Mouse (Mus musculus) embryonic fibroblast, embryonic 13.5 days (primary cell): Measurements from ENCODE around the gene Trim56.

Source experiments
- CTCF ChIP-seq: IDR thresholded peaks from 2 replicates; pipeline ENCODE4 v1.5.1; 2011; ENCODE audit warnings: mild to moderate bottlenecking, control low read depth, low read length, moderate library complexity, borderline replicate concordance; ENCODE audit not compliant: insufficient read depth
- POLR2A ChIP-seq: IDR thresholded peaks from 2 replicates; pipeline ENCODE4 v1.6.1; 2011; ENCODE audit warnings: low read depth, mild to moderate bottlenecking, control low read depth, low read length, moderate library complexity

DNA sequence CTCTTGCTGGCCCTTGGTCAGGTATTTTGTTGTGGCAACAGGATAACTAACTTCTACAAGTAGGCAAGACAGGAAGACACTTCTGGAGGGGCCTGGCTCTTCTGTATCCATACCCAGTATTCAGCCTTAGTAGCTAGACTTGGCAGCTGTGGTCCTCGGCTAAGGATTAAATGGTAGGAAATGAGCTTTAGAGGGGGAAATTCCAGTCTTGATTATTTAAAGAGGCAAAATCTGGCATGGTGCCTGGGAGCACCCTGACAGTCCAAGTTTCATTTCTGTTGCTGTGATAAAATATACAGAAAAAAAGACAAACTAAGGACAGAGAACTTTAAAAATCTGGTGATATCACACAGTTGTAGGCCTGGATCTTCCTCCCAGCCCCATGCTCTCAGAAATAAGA is 20.0 kb downstream of the Trim56 start:
- TF ChIP-seq CTCF (no peak), POLR2A (no peak)
